Comparison of ENCODE assay signal across 17 mouse cellular contexts in genomic region chr11:46398933-46399383, GRCm38 (mm10). TPM values are rescaled to one million over a fixed set of nuclear protein-coding genes. Genes with fewer than 3 reads are reported as not detected.
A peak's percentile ranks its signal among the peaks of the same experiment; 100 is the strongest.
DNase-seq lines count a peak whose midpoint lies in the region; ATAC-seq and TF ChIP-seq lines count a peak whose summit lies in the region.
"Had no signal": no experiment of that assay in that cellular context is flagged by ENCODE, and none has a peak within 500 bp of the region (broad histone marks: within the 10 kb centered on the region; RNA-seq: fewer than 3 reads in every experiment).

No protein-coding gene starts in this region.

- WGBS in forebrain, embryonic 14.5 days = 66% methylated on average over 5 of the region's 5 CpGs
- WGBS in forebrain, embryonic 11.5 days = 67% methylated on average over 5 of the region's 5 CpGs
- WGBS in liver, postnatal 0 days (ENCODE audit: insufficient replicate concordance) = 32% methylated on average over 5 of the region's 5 CpGs
- 10% methylated on average over 5 of the region's 5 CpGs for WGBS in spleen, adult 2 months

- DNase-seq in forebrain, embryonic 14.5 days (ENCODE audit: low spot score) = peak; percentile 4
- DNase-seq in forebrain, embryonic 11.5 days (ENCODE audit: low spot score) = no peak
- DNase-seq in CD4-positive, CD25-positive, alpha-beta regulatory T cell, adult 2 months (ENCODE audit: low read depth, low spot score) = peak; percentile 89
- peak; percentile 31 for DNase-seq in liver, postnatal 0 days
- peak; percentile 68 to 71 for DNase-seq in spleen, adult 2 months (ENCODE audit: low read depth in 1 of 2, low spot score in 2 of 2)
- DNase-seq in ovary, adult 18-20 months (ENCODE audit: low spot score) = no peak
- no peak for DNase-seq in cerebellum, adult 18-20 months
- no peak for DNase-seq in gastrocnemius, postnatal 36 days
- DNase-seq: adrenal gland, adult 8-10 months; embryo, embryonic 11 days; gastrocnemius, postnatal 25 days; kidney, postnatal 25 days had no signal

- H3K9ac ChIP-seq in forebrain, embryonic 14.5 days (ENCODE audit: low read length) = no peak overlapping the region
- no peak overlapping the region for H3K9ac ChIP-seq in forebrain, embryonic 11.5 days (ENCODE audit: low read length)
- no peak overlapping the region for H3K9ac ChIP-seq in liver, postnatal 0 days (replicated peaks)
- H3K9ac ChIP-seq: liver, embryonic 15.5 days had no signal

- no peak for TF ChIP-seq EP300 in liver, postnatal 0 days (IDR thresholded peaks at IDR 0.05; ENCODE audit: low read depth)

- H3K36me3 ChIP-seq in forebrain, embryonic 14.5 days (ENCODE audit: control insufficient read depth, insufficient read depth, low read length) = no peaks in the 10 kb centered on the region
- H3K36me3 ChIP-seq in forebrain, embryonic 11.5 days (ENCODE audit: control insufficient read depth, insufficient read depth, low read length) = no peaks in the 10 kb centered on the region
- no peaks in the 10 kb centered on the region for H3K36me3 ChIP-seq in liver, postnatal 0 days (replicated peaks; ENCODE audit: insufficient read depth, low read length)
- no peaks in the 10 kb centered on the region for H3K36me3 ChIP-seq in spleen, adult 2 months (ENCODE audit: control insufficient read depth, insufficient read depth, low read length)
- H3K36me3 ChIP-seq: forebrain, embryonic 10.5 days; liver, embryonic 15.5 days had no signal

- H3K4me3 ChIP-seq in forebrain, embryonic 14.5 days (ENCODE audit: low read depth, low read length) = no peak overlapping the region
- H3K4me3 ChIP-seq in forebrain, embryonic 11.5 days (ENCODE audit: low read depth, low read length) = no peak overlapping the region
- no peak overlapping the region for H3K4me3 ChIP-seq in liver, postnatal 0 days (ENCODE audit: low read depth, low read length)
- H3K4me3 ChIP-seq in spleen, adult 2 months (ENCODE audit: extremely low read depth, insufficient read depth, insufficient read length) = no peak overlapping the region
- H3K4me3 ChIP-seq: forebrain, embryonic 10.5 days; liver, embryonic 15.5 days had no signal

- H3K4me2 ChIP-seq in forebrain, embryonic 14.5 days (ENCODE audit: low read length) = no peak overlapping the region
- no peak overlapping the region for H3K4me2 ChIP-seq in forebrain, embryonic 11.5 days (ENCODE audit: low read depth, low read length, severe bottlenecking)
- H3K4me2 ChIP-seq in liver, postnatal 0 days (ENCODE audit: low read depth, low read length) = no peak overlapping the region
- H3K4me2 ChIP-seq: liver, embryonic 15.5 days; midbrain, embryonic 11.5 days had no signal

- no peak for TF ChIP-seq POLR2A in spleen, adult 2 months (IDR thresholded peaks at IDR 0.05; ENCODE audit: low read depth, low read length)

- no peaks in the 10 kb centered on the region for H3K9me3 ChIP-seq in forebrain, embryonic 14.5 days (replicated peaks; ENCODE audit: control insufficient read depth, low read length)
- H3K9me3 ChIP-seq in forebrain, embryonic 11.5 days (ENCODE audit: control insufficient read depth, low read length) = no peaks in the 10 kb centered on the region
- no peaks in the 10 kb centered on the region for H3K9me3 ChIP-seq in liver, postnatal 0 days (ENCODE audit: low read length)
- H3K9me3 ChIP-seq: forebrain, embryonic 10.5 days; liver, embryonic 15.5 days had no signal

- intact Hi-C loops in gastrocnemius, postnatal 36 days (cut with DNase I) = no loop called here

- no peak for TF ChIP-seq CTCF in liver, postnatal 0 days (IDR thresholded peaks at IDR 0.05; ENCODE audit: low read depth)
- TF ChIP-seq CTCF in spleen, adult 2 months (IDR thresholded peaks at IDR 0.05; ENCODE audit: extremely low read depth, insufficient read depth, insufficient read length, insufficient replicate concordance) = no peak

- ATAC-seq in forebrain, embryonic 14.5 days = no peak
- no peak for ATAC-seq in forebrain, embryonic 11.5 days (replicated peaks; ENCODE audit: low FRiP score)
- ATAC-seq in liver, postnatal 0 days = peak; percentile 33; the same call in 1 of the 2 replicates

- no peaks in the 10 kb centered on the region for H3K4me1 ChIP-seq in forebrain, embryonic 14.5 days (ENCODE audit: control insufficient read depth, insufficient read depth, low read length)
- H3K4me1 ChIP-seq in forebrain, embryonic 11.5 days (replicated peaks; ENCODE audit: control insufficient read depth, insufficient read depth, low read length) = no peaks in the 10 kb centered on the region
- H3K4me1 ChIP-seq in liver, postnatal 0 days (ENCODE audit: insufficient read depth) = peaks cover 24% of the 10 kb centered on the region
- H3K4me1 ChIP-seq in spleen, adult 2 months (ENCODE audit: control insufficient read depth, insufficient read depth, insufficient read length) = peaks cover 17% of the 10 kb centered on the region; the same call in 1 of the 2 replicates

- H3K27me3 ChIP-seq in forebrain, embryonic 14.5 days (replicated peaks; ENCODE audit: control insufficient read depth, insufficient read depth, low read length) = no peaks in the 10 kb centered on the region
- H3K27me3 ChIP-seq in forebrain, embryonic 11.5 days (ENCODE audit: control insufficient read depth, insufficient read depth, low read length) = no peaks in the 10 kb centered on the region
- no peaks in the 10 kb centered on the region for H3K27me3 ChIP-seq in liver, postnatal 0 days (ENCODE audit: insufficient read depth, low read length)
- H3K27me3 ChIP-seq in spleen, adult 2 months (ENCODE audit: control insufficient read depth, insufficient read depth, low read length) = no peaks in the 10 kb centered on the region
- H3K27me3 ChIP-seq: liver, embryonic 15.5 days had no signal

- no peak overlapping the region for H3K27ac ChIP-seq in forebrain, embryonic 14.5 days (ENCODE audit: low read depth, low read length)
- no peak overlapping the region for H3K27ac ChIP-seq in forebrain, embryonic 11.5 days (ENCODE audit: low read depth, low read length)
- H3K27ac ChIP-seq in liver, postnatal 0 days (ENCODE audit: low read depth) = no peak overlapping the region
- H3K27ac ChIP-seq in spleen, adult 2 months (ENCODE audit: insufficient read depth, low read length) = peak overlapping the region; percentile 26
- H3K27ac ChIP-seq: forebrain, embryonic 10.5 days; liver, embryonic 15.5 days had no signal

RNA-seq across cellular contexts. Expression of gene Fam71b, which starts 2.6 kb away (rescaled TPM):
- polyA plus RNA-seq in forebrain, embryonic 14.5 days (2014; fragmentation: Nextera tagmentation; extraction: Ambion mirVana) = not detected in 2 replicates
- not detected in 2 replicates for polyA plus RNA-seq in forebrain, embryonic 11.5 days (2014; fragmentation: Nextera tagmentation; extraction: Ambion mirVana)
- not detected in 2 replicates for polyA plus RNA-seq in liver, postnatal 0 days (2015; fragmentation: Nextera tagmentation; extraction: Ambion mirVana)
- polyA plus RNA-seq in spleen, adult 2 months (2012; rRNA removed) = 0.69 and 1.2 TPM in 2 replicates
- not detected for total RNA-seq in gastrocnemius, postnatal 36 days (2021)
- total RNA-seq: adrenal gland, adult 8-10 months; gastrocnemius, postnatal 25 days; left cerebral cortex, adult 8-10 months had no signal
- polyA plus RNA-seq: forebrain, embryonic 10.5 days; heart, postnatal 0 days; liver, embryonic 15.5 days; midbrain, embryonic 11.5 days had no signal

RNA-seq across cellular contexts. Expression of gene Itk, which starts 9.6 kb away (rescaled TPM):
- 0.07 TPM in 1 of 2 replicates, not detected in the other for polyA plus RNA-seq in forebrain, embryonic 14.5 days (2014; fragmentation: Nextera tagmentation; extraction: Ambion mirVana)
- 0.09 TPM in 1 of 2 replicates, not detected in the other for polyA plus RNA-seq in forebrain, embryonic 11.5 days (2014; fragmentation: Nextera tagmentation; extraction: Ambion mirVana)
- 0.09 and 0.19 TPM in 2 replicates for polyA plus RNA-seq in liver, postnatal 0 days (2015; fragmentation: Nextera tagmentation; extraction: Ambion mirVana)
- 9.8 and 11.5 TPM in 2 replicates for polyA plus RNA-seq in spleen, adult 2 months (2012; rRNA removed)
- total RNA-seq in gastrocnemius, postnatal 36 days (2021) = 1 to 10 TPM in 1 of 2 experiments, not detected in 1; 1.1 TPM
- polyA plus RNA-seq: forebrain, embryonic 10.5 days; heart, postnatal 0 days; midbrain, embryonic 11.5 days had no signal

RNA-seq across cellular contexts. Expression of gene Med7, which starts 37.8 kb away (rescaled TPM):
- 92.3 and 93.0 TPM in 2 replicates for polyA plus RNA-seq in forebrain, embryonic 14.5 days (2014; fragmentation: Nextera tagmentation; extraction: Ambion mirVana)
- polyA plus RNA-seq in forebrain, embryonic 11.5 days (2014; fragmentation: Nextera tagmentation; extraction: Ambion mirVana) = 99.3 and 112 TPM in 2 replicates
- 39.4 and 41.4 TPM in 2 replicates for polyA plus RNA-seq in liver, postnatal 0 days (2015; fragmentation: Nextera tagmentation; extraction: Ambion mirVana)
- polyA plus RNA-seq in spleen, adult 2 months (2012; rRNA removed) = 14.7 and 21.0 TPM in 2 replicates
- 10 to 100 TPM; 14.7 to 14.8 TPM for total RNA-seq in gastrocnemius, postnatal 36 days (2021)

RNA-seq across cellular contexts. Expression of gene Havcr2, which starts 55.8 kb away (rescaled TPM):
- 0.11 TPM in 1 of 2 replicates, not detected in the other for polyA plus RNA-seq in forebrain, embryonic 14.5 days (2014; fragmentation: Nextera tagmentation; extraction: Ambion mirVana)
- polyA plus RNA-seq in forebrain, embryonic 11.5 days (2014; fragmentation: Nextera tagmentation; extraction: Ambion mirVana) = 0.13 and 0.19 TPM in 2 replicates
- polyA plus RNA-seq in liver, postnatal 0 days (2015; fragmentation: Nextera tagmentation; extraction: Ambion mirVana) = 0.28 TPM in 2 replicates
- polyA plus RNA-seq in spleen, adult 2 months (2012; rRNA removed) = 2.5 and 3.2 TPM in 2 replicates
- not detected for total RNA-seq in gastrocnemius, postnatal 36 days (2021)
- total RNA-seq: gastrocnemius, postnatal 25 days had no signal
- polyA plus RNA-seq: forebrain, embryonic 10.5 days had no signal

Comparison
In these comparisons a context has a peak if more than half of its experiments do, and no peak if none do; other contexts are left out.
1. DNase-seq: peak in forebrain, embryonic 14.5 days (single experiment), CD4-positive, CD25-positive, alpha-beta regulatory T cell, adult 2 months (single experiment), liver, postnatal 0 days (single experiment) and spleen, adult 2 months (2 of 2); none in forebrain, embryonic 11.5 days (single experiment), ovary, adult 18-20 months (single experiment), cerebellum, adult 18-20 months (0 of 2) and gastrocnemius, postnatal 36 days (0 of 2).